Mouse (Mus musculus): ENCODE measurements around the gene Haus3. TPM values are rescaled to one million over a fixed set of nuclear protein-coding genes. Genes with fewer than 3 reads are reported as not detected.

Gene Haus3
- total RNA-seq (2014; fragmentation: Nextera tagmentation) (45.3 and 52.4 TPM in 2 replicates), total RNA-seq (2017) (83.0 and 139 TPM in 2 replicates)

DNA sequence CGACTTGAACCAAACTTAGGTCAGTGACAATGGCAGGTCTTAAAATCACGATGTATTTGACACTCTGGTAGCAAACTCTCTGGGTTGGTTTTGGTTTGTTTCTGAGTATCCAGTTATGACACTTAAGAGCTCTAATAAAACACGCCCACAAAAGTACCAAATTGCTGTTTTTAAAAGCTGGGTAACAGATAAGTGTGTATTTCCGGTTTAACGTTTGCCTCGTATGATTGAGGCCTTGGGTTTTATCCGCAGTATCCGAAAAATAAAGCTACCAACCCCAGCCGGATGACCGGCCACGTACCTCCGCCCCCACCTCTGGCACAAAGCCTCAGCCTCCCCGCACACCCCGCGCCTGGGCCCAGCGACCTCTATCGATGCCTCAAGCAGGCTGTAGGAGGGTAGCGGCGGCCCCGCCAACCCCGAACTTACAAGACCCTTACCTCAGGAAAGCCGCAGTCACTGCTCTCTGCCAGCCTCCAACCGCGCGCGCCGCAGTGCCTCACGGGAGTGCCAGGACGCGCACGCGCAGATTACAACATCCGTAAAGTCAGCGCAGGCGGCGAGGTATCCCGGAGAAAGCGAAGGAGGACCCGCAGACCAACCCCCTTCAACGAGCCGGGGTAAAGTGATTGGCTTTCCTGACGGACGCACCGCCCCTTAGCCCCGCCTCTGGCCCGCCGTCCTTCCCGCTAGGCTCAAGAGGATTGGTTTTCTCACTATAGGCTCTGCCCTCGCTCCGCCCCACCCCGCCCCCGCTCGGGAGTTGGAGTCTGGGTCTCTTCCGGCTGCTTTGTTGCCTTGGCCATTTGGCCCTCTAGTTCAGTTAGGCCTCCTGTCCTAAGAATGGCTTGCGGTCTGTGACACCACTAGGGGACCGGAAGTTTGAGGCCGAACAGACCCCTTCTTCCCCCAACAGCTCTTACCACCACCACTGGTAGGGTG lies at the start of gene Haus3, which contains the start of gene Poln:
Gene Haus3, minus strand, starts transcription at position 578 of the 942 bp plus-strand sequence.
Gene Poln, minus strand, starts transcription at position 499 of the 942 bp plus-strand sequence.
- peak; percentile 98 for ATAC-seq (replicated peaks; ENCODE audit: low FRiP score, low TSS enrichment, poor library complexity, severe bottlenecking)

DNA sequence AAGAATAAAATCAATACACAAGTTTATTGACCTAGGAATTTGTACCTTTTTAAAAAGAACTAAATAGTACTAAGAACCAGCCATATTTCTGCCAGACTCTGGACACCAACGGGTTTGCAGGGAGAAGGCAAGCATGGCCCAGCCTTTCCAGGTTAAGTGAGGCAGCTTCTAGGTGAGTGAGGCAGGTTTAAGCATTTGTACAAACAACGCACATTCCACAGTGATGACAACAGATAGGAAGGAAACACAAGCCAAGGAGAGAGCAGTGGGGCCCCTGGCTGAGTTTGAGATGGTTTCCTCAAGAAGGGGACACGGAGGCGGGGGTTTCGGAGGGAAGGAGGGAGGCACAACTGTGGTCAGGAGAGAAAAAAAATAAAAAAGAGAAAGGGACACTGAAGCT lies 49.3 kb upstream of the Haus3 start:
- ATAC-seq (replicated peaks; ENCODE audit: low FRiP score, low TSS enrichment, poor library complexity, severe bottlenecking) = no peak

DNA sequence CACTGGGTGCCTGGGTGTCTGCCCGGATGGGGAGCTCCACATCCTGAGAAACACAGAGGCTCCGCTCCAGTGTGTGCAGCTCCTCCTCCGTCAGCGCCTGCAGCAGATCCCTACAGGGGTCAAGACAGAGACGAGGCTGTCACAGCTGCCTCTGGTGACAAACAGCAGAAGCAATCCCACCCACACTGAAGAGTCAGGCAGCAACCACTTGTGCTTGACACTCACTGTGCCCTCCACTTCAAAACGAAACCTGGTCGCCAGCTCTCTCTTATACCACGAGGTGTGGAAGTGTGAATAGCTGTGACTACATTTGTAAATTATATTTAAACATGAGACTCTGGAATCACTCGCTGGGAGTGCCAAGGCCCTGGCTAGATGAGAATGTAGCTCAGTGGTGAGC lies 48.4 kb upstream of the Haus3 start:
- no peak for ATAC-seq (replicated peaks; ENCODE audit: low FRiP score, low TSS enrichment, poor library complexity, severe bottlenecking)

DNA sequence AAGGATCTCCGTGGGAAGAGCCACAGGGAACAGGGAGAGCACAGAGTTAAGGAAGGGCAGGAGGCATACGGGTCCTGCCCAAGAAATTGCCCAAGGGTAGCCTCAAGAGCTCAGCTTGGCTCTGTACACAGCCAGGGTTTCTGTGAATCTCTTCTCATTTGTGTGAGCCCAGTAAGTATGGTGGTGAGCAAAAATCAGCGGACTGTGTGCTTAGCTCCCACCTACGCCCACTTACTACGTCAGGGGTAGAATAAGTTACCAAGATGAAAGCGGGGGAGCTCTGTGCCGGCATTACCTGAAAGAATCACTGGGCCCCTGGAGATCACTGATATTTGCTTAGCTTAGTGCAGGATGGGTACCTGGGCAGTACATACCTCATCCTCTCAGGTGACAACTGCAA lies 46.7 kb upstream of the Haus3 start:
- no peak for ATAC-seq (replicated peaks; ENCODE audit: low FRiP score, low TSS enrichment, poor library complexity, severe bottlenecking)

DNA sequence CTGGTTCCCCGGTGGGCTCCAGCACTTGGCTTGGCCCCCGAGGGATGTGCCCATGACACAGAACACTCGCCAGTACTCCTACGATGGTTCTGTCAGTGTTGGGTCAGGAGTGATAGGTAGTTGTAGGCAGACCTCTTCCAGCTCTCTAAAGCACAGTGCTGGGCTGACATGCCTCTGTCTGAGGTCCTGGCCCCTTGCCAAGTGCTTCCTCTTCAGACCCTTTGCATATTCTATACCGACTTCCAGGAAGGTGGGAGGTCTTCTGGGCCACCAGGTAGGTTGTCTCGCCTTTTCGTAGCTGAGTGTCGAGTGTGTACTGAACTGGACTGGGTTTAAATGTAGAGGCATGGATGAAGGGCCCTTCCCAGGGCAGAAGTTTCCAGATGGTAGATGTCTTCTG lies 44.3 kb upstream of the Haus3 start:
- no peak for ATAC-seq (replicated peaks; ENCODE audit: low FRiP score, low TSS enrichment, poor library complexity, severe bottlenecking)

DNA sequence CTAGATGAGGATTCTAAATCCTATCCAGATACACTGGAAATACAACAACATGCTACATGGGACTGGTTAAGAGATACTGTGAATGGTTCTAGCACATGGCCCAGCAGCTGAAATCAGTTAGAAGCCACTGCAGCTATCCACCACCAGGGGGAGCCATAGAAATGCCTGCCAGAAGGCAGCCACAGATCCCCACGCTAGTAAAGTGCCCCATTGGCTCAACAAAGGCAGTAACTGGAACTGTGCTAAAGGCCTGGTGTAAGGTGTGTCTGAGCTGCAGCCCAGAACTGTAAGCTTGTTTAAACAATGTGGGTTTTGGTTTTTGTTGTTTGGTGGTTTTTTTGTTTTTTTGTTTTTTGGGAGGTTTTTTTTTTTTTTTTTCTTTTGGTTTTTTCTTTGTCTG lies 41.0 kb upstream of the Haus3 start:
- ATAC-seq (replicated peaks; ENCODE audit: low FRiP score, low TSS enrichment, poor library complexity, severe bottlenecking) = peak; percentile 90

DNA sequence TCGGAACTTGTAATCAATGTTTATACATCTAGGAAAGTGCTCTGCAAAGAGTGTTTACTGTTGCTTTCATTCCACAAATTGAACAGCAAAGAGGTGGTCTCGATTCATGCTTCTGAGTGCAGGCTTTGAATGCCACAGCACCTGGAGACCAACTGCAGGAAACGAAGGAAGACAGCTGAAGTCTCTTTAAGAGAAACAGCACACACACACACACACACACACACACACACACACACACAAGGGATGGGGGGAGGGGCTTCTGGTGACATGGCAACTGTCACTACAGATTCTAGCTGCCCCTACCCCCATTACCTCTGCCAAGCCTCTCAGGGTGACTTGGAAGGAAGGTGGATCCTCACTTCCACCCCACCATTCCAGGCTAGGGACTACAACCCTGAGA lies 38.2 kb upstream of the Haus3 start:
- no peak for ATAC-seq (replicated peaks; ENCODE audit: low FRiP score, low TSS enrichment, poor library complexity, severe bottlenecking)

DNA sequence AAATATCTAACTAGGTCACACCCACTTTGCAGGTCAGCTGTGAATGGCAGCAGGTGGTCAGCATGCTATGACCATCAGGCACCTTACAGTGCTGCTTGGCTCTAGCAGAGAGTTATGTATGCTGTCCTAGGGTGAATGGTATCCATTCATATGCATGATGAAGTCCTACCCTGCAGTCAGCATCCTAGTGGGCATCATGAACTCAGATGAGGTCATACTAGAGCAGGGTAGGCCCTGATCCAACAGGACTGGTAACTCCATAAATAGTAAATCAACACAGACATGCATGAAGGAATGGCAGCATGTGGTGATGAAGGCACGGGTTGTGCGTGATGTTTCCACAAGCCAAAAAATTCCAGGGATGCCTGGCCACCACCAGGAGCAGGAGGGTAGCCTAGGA lies 36.5 kb upstream of the Haus3 start:
- no peak for ATAC-seq (replicated peaks; ENCODE audit: low FRiP score, low TSS enrichment, poor library complexity, severe bottlenecking)

DNA sequence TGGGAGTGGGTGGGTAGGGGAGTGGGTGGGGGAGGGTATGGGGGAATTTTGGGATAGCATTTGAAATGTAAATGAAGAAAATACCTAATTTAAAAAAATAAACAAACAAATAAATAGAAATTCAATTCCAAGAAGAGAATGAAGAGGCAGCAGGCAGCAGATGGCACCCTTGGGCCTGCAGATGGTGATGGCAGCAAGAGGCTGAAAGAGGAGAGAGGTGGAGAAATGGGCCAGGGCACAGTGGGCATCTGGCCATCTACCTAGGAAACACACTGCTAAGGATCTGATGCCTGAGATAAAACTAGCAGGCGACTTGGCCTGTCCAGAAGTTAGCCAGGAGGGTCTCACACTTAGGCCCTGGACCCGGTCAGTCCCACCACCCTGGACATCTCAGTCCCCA lies 35.6 kb upstream of the Haus3 start:
- no peak for ATAC-seq (replicated peaks; ENCODE audit: low FRiP score, low TSS enrichment, poor library complexity, severe bottlenecking)

DNA sequence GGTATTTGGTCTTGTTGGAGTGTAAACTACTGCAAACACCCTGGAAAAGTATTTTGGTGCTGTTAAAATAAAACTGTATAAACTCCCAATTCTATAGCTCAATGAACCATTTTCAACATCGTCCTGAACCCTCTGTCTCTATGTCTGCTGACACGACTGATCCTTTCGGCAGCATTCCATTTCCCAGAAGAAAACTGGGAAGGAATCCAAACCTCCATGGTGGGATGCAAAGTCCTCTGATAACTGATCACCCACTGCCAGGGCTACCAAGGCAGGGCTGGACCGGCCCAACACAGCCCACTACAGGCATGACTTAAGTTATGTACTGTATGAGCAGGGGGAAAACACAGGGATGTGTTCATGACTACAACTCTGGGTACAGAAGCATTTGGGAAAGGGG lies 32.7 kb upstream of the Haus3 start:
- ATAC-seq (replicated peaks; ENCODE audit: low FRiP score, low TSS enrichment, poor library complexity, severe bottlenecking) = no peak

DNA sequence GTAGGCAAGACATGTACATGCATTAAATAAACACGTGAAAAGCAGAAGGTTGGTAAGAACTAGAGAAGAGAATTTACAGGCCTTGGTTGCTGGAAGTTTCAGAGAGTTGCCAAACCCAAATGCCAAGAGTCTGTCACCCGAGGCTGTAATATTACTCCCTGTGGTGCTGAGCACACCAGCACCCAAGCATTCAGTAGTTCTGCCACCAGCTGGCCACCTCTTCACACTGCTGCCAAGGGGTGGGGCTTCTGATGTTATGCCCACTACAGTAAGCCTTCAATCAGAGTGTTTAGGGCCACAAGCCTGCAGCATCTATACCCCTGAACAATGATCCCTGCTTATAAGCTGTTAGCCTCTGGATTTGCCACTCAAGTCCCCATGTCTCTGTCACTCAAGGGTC lies 32.1 kb upstream of the Haus3 start:
- ATAC-seq (replicated peaks; ENCODE audit: low FRiP score, low TSS enrichment, poor library complexity, severe bottlenecking) = peak; percentile 66; the same call in 1 of the 2 replicates

DNA sequence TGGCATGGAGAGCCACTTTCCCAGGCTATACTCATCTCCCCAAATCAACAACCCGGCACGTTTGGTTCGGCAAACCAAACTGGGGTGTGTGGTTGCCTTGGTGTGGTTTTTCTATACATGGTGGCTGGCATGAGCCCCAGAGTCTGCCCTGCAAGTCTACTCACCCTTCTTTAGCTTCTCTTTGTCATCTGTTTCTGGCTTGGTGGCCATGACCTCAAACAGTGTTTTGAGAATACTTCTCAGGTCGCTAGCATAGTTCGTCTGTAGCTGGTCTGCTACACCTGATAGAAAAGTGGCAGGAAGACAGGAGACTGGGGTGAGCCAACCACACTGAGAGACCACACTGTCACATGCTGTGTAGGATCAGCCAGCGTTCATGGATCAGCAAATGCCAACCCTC lies 29.3 kb upstream of the Haus3 start:
- no peak for ATAC-seq (replicated peaks; ENCODE audit: low FRiP score, low TSS enrichment, poor library complexity, severe bottlenecking)

DNA sequence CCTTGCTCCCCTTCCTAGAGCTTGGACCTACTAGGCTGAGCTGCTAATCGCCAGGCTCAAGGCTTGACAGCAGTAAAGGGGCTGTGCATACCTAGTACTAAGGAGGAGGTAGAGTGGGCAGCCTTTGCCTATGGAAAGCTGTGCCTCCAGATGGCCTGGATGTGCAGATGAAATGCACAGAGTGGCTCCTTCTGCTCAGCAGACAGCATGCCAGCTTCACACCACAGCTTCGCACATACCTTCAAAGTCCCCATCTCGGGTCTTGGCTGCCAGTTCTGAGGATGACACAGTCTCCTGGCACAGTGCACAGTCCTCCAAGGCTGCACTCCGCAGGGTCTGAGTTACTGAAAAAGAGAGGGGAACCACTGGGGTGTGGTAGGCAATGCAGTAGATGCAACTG lies 27.9 kb upstream of the Haus3 start:
- no peak for ATAC-seq (replicated peaks; ENCODE audit: low FRiP score, low TSS enrichment, poor library complexity, severe bottlenecking)

DNA sequence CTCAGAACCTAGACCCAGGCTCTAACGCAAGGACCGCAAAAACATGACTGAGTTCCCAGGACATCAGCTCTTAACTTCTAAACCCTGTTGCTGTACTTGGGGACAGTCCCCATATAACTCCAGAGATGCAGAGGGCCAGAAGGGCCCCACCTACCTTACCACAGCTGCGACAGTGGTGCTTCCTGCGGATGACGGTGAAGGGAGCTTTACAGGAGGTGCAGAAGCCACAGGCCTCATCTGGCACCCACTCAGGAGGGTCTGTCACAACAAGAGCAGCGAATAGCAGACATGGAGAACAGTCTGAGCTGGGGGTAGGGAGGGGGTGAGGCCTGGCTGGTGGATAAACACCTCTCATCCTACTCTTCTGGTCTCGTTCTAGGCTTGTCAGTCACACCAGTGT lies 27.1 kb upstream of the Haus3 start:
- no peak for ATAC-seq (replicated peaks; ENCODE audit: low FRiP score, low TSS enrichment, poor library complexity, severe bottlenecking)

DNA sequence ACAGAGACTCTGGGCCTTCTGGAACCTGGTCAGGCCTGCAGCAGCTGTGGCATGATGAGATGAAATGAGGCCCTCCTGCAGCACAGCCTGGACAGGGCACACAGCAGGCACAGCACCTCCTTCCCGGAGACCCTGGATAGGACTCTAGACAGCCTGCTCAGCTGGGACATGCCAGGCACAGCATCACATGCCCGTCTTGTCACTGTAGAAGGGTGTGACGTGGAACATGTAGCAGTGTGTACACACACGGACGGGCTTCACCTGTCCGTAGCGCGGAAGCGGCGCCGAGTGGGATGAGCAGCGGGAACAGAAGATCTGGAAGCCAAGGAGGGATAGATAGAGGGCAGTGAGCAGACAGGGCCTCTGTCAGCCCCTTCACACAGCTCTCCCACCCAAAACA lies 26.5 kb upstream of the Haus3 start:
- no peak for ATAC-seq (replicated peaks; ENCODE audit: low FRiP score, low TSS enrichment, poor library complexity, severe bottlenecking)

DNA sequence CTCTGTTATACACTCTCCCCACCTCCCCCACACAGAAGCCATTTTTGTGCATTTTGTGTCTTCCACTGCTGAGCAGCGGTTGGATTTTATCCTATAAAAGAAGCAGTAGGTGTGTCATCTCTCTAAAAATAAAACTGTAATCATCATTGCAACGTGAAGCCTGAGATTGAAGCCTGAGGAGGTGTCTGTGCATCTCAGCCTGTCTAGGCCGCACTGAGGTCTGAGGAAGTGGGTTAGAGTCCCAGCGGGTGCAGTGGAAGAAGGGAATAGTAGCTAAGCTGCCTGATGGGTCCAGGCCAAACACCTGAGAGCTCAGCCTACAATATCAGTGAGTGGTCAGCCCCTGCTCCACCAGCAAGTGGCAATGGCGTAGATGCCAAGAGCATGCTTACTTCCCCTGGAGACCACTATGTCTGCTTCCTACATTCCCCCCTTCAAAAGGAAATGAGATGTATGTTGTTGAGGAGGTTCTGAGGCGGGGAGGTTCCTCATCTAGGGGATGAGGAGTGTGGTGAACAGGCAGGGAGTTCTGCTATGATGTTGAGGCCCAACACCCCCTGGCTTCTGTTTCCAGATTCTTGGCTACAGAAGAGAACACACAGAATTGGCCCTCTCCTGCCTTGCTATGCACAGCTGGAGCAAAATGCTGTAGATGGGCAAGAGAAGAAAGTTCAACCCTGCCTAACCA lies 25.8 kb upstream of the Haus3 start:
- no peak for ATAC-seq (replicated peaks; ENCODE audit: low FRiP score, low TSS enrichment, poor library complexity, severe bottlenecking)

DNA sequence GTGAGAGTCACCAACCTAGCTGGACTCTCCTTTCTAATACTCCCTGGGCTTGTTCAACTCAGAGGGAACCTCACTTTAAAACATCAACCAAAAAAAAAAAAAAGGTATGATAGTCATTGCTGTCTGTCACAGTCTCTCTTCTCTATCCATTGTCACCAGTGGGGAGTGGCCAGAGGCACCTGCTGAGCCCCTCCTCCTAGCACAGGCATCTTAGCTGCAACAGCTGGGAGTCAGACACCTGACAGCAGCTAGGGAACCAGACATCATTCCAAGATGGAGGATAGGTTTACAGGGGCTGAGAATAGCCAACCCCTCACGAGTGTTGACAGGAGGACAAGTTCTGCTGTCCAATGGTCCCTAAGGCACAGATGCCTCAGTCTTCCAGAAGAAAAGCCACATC lies 25.1 kb upstream of the Haus3 start:
- no peak for ATAC-seq (replicated peaks; ENCODE audit: low FRiP score, low TSS enrichment, poor library complexity, severe bottlenecking)

DNA sequence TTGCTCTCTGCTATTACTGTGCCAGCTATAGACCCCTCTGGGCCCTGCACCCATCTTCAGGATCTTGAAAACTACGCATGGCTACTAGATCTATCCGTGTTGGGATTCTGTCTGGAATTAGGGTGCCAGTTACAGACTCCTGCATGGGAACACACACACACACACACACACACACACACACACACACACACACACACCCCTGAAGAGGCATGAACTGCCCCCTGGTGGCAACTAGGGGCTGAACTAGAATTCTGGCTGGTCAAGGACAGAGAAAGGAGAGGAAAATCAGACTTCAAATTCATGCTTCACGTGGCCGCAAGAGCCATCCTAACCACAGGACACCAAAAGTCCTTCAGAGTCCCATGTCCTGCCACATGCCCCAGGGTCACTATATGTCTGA lies 22.5 kb upstream of the Haus3 start:
- no peak for ATAC-seq (replicated peaks; ENCODE audit: low FRiP score, low TSS enrichment, poor library complexity, severe bottlenecking)

DNA sequence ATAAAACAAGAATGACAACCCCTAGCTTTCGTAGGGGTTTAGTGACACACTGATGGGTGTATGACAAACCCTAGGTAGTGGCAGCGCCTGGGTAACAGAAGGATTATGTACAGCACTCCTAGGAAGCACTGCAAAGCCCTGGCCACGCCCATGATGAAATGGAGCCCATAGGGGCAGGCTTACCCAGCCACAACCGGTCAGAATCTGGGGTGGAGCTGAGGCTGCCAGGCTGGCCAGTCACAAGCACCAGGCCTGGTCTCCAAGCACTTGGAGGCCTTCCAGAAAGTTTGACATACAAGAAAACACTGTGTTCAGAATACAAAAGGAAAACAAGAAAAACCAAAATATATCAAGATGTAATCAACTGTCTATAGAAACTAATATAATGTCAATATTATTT lies 21.7 kb upstream of the Haus3 start:
- no peak for ATAC-seq (replicated peaks; ENCODE audit: low FRiP score, low TSS enrichment, poor library complexity, severe bottlenecking)

DNA sequence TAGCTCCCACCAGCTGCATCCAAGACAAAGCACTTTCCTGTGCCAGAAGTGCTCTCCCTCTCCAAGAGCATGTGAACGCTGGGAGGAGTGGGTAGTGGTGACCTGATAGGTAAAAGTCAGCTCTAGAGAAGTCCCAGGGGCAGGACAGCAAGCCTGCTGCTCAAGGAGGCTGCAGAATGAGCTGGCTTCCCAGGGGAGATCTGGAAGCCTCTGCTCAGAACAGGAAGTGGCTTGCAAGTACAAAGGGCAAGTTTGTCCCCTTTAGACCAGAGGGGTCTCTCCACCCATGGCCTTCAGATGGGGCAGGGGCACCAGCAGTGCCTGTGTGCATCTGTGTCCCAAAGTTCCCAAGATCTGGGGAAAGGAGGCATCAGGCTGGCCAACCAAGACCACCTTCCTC lies 20.2 kb upstream of the Haus3 start:
- ATAC-seq (replicated peaks; ENCODE audit: low FRiP score, low TSS enrichment, poor library complexity, severe bottlenecking) = no peak

DNA sequence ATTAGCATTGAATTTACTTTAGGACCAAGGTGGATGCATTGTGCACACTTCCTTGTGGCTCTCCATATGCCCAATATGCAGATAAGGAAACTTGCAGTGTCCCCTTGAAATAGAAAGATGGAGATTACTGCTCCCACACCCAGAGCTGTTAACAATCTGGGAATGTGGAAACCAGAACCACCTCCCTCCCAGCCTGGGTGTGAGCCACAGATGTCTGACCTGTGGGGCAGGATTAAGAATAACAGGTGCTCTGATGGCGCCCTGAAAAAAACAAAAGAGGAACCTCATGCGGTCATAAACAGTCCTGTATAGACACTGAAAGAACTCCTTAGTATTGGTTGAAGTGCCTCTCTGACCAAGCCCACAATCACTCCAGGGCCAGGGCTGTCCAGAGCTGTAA lies 19.5 kb upstream of the Haus3 start:
- ATAC-seq (replicated peaks; ENCODE audit: low FRiP score, low TSS enrichment, poor library complexity, severe bottlenecking) = no peak

All from megakaryocyte-erythroid progenitor cell, adult 5-6 weeks (primary cell).